Mouse (Mus musculus) liver, adult 2 months (tissue): ENCODE measurements at regions not wholly inside any gene's neighbourhood (a gene's known extent, or its start where the extent isn't known, plus 50 kb on each side); places are given as distances from the start of the nearest gene placed in this dataset.

Experiments used
- CTCF ChIP-seq: fragments of 200-500 bp; IDR thresholded peaks from 2 replicates; pipeline ENCODE4 v1.5.1; 2011; ENCODE audit warnings: low read depth, low read length, control low read depth
- POLR2A ChIP-seq: fragments of 200-500 bp; IDR thresholded peaks from 2 replicates; pipeline ENCODE4 v1.6.1; 2011; ENCODE audit warnings: low read length, control low read depth; ENCODE audit not compliant: insufficient read depth; ENCODE audit errors: extremely low read depth

GRCm38 (mm10) chr9:43924795-43925194 is 118.4 kb upstream of the Thy1 start:
- TF ChIP-seq CTCF = peak; percentile 57
- no peak for TF ChIP-seq POLR2A
